Mouse (Mus musculus): ENCODE measurements around the gene Clec4g. TPM values are rescaled to one million over a fixed set of nuclear protein-coding genes. Genes with fewer than 3 reads are reported as not detected.

Clec4g gene
- polyA plus RNA-seq, 1 experiment from 2014 or later = not detected

- H3K9me3 ChIP-seq (ENCODE audit: low read depth, low read length) = no peaks in the 10 kb centered on the region
- DNase-seq = no peak
Measured at GRCm38 (mm10) chr8:3670388-3670787, 50.1 kb downstream of the Clec4g start.

DNA sequence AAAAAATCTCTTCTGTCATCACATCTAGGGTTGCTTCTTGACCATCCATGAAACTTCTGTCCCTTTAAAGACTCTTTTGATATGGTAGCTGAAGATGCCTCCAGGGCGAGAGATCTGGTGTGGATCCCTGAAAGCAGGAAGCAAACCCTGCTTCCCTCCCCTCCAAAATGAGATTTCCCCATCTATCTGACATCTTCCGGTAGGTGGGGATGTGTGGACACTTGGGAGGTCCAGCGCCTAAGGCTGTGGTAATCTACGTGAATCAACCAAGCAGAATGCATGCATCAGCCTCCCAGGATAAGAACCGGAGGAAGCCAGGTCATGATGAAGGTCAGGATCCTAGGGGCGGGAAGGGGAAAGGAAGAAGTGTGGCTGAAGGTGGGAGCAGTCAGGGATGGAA lies 54.9 kb downstream of the Clec4g start, which contains the start of gene Mcemp1:
Gene Mcemp1 (plus strand): TSS at position 248 of the 400 bp plus-strand sequence.
- DNase-seq = no peak
- WGBS = 71% methylated on average over 6 of the region's 6 CpGs

More at GRCm38 (mm10) chr8:3670388-3670787, 50.1 kb downstream of the Clec4g start:
- Histone ChIP-seq H3K4me3 (ENCODE audit: low read depth, low read length) (no peak overlapping the region), H3K36me3 (ENCODE audit: insufficient read depth) (no peaks in the 10 kb centered on the region), H3K27me3 (ENCODE audit: insufficient read depth, low read length) (no peaks in the 10 kb centered on the region), H3K4me1 (ENCODE audit: insufficient read depth) (no peaks in the 10 kb centered on the region), H3K27ac (ENCODE audit: low read depth) (no peak overlapping the region), H3K4me2 (no peak overlapping the region), H3K9ac (no peak overlapping the region)
- ATAC-seq (ENCODE audit: insufficient read depth) = no peak
- WGBS = 78% methylated on average over 2 of the region's 2 CpGs
- no peak for TF ChIP-seq CTCF (IDR thresholded peaks at IDR 0.05; ENCODE audit: low read depth)

GRCm38 (mm10) chr8:3664405-3664804 lies 56.0 kb downstream of the Clec4g start:
- no peak for ATAC-seq (ENCODE audit: insufficient read depth)
- WGBS = 55% methylated on average over 5 of the region's 5 CpGs
- DNase-seq = no peak
- H3K4me2 ChIP-seq = no peak overlapping the region
- H3K27ac ChIP-seq (ENCODE audit: low read depth) = no peak overlapping the region
- H3K4me1 ChIP-seq (ENCODE audit: insufficient read depth) = no peaks in the 10 kb centered on the region
- no peaks in the 10 kb centered on the region for H3K36me3 ChIP-seq (ENCODE audit: insufficient read depth)
- H3K27me3 ChIP-seq (ENCODE audit: insufficient read depth, low read length) = no peaks in the 10 kb centered on the region
- no peak for TF ChIP-seq CTCF (IDR thresholded peaks at IDR 0.05; ENCODE audit: low read depth)
- H3K4me3 ChIP-seq (ENCODE audit: low read depth, low read length) = no peak overlapping the region
- no peaks in the 10 kb centered on the region for H3K9me3 ChIP-seq (ENCODE audit: low read depth, low read length)
- no peak overlapping the region for H3K9ac ChIP-seq

More for the DNA sequence above, 54.9 kb downstream of the Clec4g start, which contains the start of gene Mcemp1:
- Histone ChIP-seq H3K4me1 (ENCODE audit: insufficient read depth) (no peaks in the 10 kb centered on the region), H3K4me2 (no peak within 1 kb of the TSS), H3K9ac (no peak within 1 kb of the TSS), H3K9me3 (ENCODE audit: low read depth, low read length) (no peaks in the 10 kb centered on the region), H3K36me3 (ENCODE audit: insufficient read depth) (no peaks in the 10 kb centered on the region), H3K27ac (ENCODE audit: low read depth) (no peak within 1 kb of the TSS), H3K4me3 (ENCODE audit: low read depth, low read length) (no peak within 1 kb of the TSS), H3K27me3 (ENCODE audit: insufficient read depth, low read length) (no peaks in the 10 kb centered on the region)
- no peak for TF ChIP-seq CTCF (IDR thresholded peaks at IDR 0.05; ENCODE audit: low read depth)
- ATAC-seq (ENCODE audit: insufficient read depth) = no peak

DNA sequence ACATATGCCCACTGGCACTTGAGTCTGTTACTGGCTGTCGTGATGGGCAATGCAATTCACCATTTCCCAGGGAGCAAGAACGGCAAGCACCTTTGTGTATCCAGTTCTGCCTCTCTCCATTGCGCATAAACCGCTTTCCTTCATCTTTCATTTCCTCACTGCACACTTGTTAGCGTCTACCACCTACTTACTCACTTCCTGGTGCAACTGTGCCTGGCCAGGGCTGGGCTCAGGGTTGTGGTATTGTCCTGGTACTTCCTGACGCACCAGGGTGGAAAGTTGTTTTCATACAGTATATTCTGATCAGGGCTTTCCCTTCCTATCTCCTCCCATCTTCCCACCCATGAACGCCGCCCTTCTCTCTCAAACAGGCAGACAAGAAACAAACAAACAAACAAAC lies 59.6 kb downstream of the Clec4g start:
- TF ChIP-seq CTCF (IDR thresholded peaks at IDR 0.05; ENCODE audit: low read depth) = no peak
- 73% methylated on average over 8 of the region's 8 CpGs for WGBS
- no peaks in the 10 kb centered on the region for H3K9me3 ChIP-seq (ENCODE audit: low read depth, low read length)
- no peaks in the 10 kb centered on the region for H3K4me1 ChIP-seq (ENCODE audit: insufficient read depth)
- DNase-seq = no peak
- no peak overlapping the region for H3K9ac ChIP-seq
- no peak overlapping the region for H3K27ac ChIP-seq (ENCODE audit: low read depth)
- ATAC-seq (ENCODE audit: insufficient read depth) = no peak
- no peaks in the 10 kb centered on the region for H3K27me3 ChIP-seq (ENCODE audit: insufficient read depth, low read length)
- H3K4me3 ChIP-seq (ENCODE audit: low read depth, low read length) = no peak overlapping the region
- H3K4me2 ChIP-seq = no peak overlapping the region
- H3K36me3 ChIP-seq (ENCODE audit: insufficient read depth) = no peaks in the 10 kb centered on the region

Other genes with a start within 250 kb of the Clec4g start
- not detected in 2 replicates for gene Tex45, start 249.8 kb downstream of the Clec4g start, polyA plus RNA-seq (2014; fragmentation: Nextera tagmentation; extraction: Ambion mirVana)
- 19.9 and 21.7 TPM in 2 replicates for gene Zfp358, start 227.5 kb downstream of the Clec4g start, polyA plus RNA-seq (2014; fragmentation: Nextera tagmentation; extraction: Ambion mirVana)
- 38.3 and 39.9 TPM in 2 replicates for gene Mcoln1, start 220.2 kb downstream of the Clec4g start, polyA plus RNA-seq (2014; fragmentation: Nextera tagmentation; extraction: Ambion mirVana)
- gene Pnpla6, start 205.3 kb downstream of the Clec4g start, polyA plus RNA-seq (2014; fragmentation: Nextera tagmentation; extraction: Ambion mirVana) = 17.5 and 19.1 TPM in 2 replicates
- gene C330021F23Rik, start 152.7 kb downstream of the Clec4g start, polyA plus RNA-seq (2014; fragmentation: Nextera tagmentation; extraction: Ambion mirVana) = 0.72 and 0.91 TPM in 2 replicates
- gene Camsap3, start 133.4 kb downstream of the Clec4g start, polyA plus RNA-seq (2014; fragmentation: Nextera tagmentation; extraction: Ambion mirVana) = 6.8 and 7.5 TPM in 2 replicates
- gene Xab2, start 99.3 kb downstream of the Clec4g start, polyA plus RNA-seq (2014; fragmentation: Nextera tagmentation; extraction: Ambion mirVana) = 55.6 and 55.9 TPM in 2 replicates
- 79.4 and 92.1 TPM in 2 replicates for gene Pet100, start 99.1 kb downstream of the Clec4g start, polyA plus RNA-seq (2014; fragmentation: Nextera tagmentation; extraction: Ambion mirVana)
- gene Pcp2, start 95.1 kb downstream of the Clec4g start, polyA plus RNA-seq (2014; fragmentation: Nextera tagmentation; extraction: Ambion mirVana) = not detected in 2 replicates
- 61.4 and 64.0 TPM in 2 replicates for gene Stxbp2, start 89.7 kb downstream of the Clec4g start, polyA plus RNA-seq (2014; fragmentation: Nextera tagmentation; extraction: Ambion mirVana)
- gene Retn, start 64.9 kb downstream of the Clec4g start, polyA plus RNA-seq (2014; fragmentation: Nextera tagmentation; extraction: Ambion mirVana) = 0.20 TPM in 1 of 2 replicates, not detected in the other
- gene Mcemp1, start 54.9 kb downstream of the Clec4g start, polyA plus RNA-seq (2014; fragmentation: Nextera tagmentation; extraction: Ambion mirVana) = 0.79 and 0.87 TPM in 2 replicates
- 11.1 and 11.9 TPM in 2 replicates for gene Fcor, start 48.3 kb downstream of the Clec4g start, polyA plus RNA-seq (2014; fragmentation: Nextera tagmentation; extraction: Ambion mirVana)
- gene Trappc5, start 44.4 kb downstream of the Clec4g start, polyA plus RNA-seq (2014; fragmentation: Nextera tagmentation; extraction: Ambion mirVana) = 29.7 and 31.0 TPM in 2 replicates
- 0.18 and 0.32 TPM in 2 replicates for gene Fcer2a, start 26.5 kb downstream of the Clec4g start, polyA plus RNA-seq (2014; fragmentation: Nextera tagmentation; extraction: Ambion mirVana)
- 0.38 TPM in 2 replicates for gene Cd209a, start 28.3 kb upstream of the Clec4g start, polyA plus RNA-seq (2014; fragmentation: Nextera tagmentation; extraction: Ambion mirVana)
- gene Cd209e, start 133.7 kb upstream of the Clec4g start, polyA plus RNA-seq (2014; fragmentation: Nextera tagmentation; extraction: Ambion mirVana) = not detected in 2 replicates
- gene Cd209d, start 157.9 kb upstream of the Clec4g start, polyA plus RNA-seq (2014; fragmentation: Nextera tagmentation; extraction: Ambion mirVana) = not detected in 2 replicates
- gene Cd209b, start 206.2 kb upstream of the Clec4g start, polyA plus RNA-seq (2014; fragmentation: Nextera tagmentation; extraction: Ambion mirVana) = not detected in 2 replicates
- 0.42 and 0.53 TPM in 2 replicates for gene Cd209c, start 234.1 kb upstream of the Clec4g start, polyA plus RNA-seq (2014; fragmentation: Nextera tagmentation; extraction: Ambion mirVana)